Mouse (Mus musculus) naive thymus-derived CD4-positive, alpha-beta T cell, adult 2 months (primary cell): Measurements from ENCODE around the gene D7Ertd443e.

Source experiments
- DNase-seq: peaks from one replicate; pipeline ENCODE4 v3.0.0-alpha.2; 2011; ENCODE audit warnings: low read depth

D7Ertd443e gene

DNA sequence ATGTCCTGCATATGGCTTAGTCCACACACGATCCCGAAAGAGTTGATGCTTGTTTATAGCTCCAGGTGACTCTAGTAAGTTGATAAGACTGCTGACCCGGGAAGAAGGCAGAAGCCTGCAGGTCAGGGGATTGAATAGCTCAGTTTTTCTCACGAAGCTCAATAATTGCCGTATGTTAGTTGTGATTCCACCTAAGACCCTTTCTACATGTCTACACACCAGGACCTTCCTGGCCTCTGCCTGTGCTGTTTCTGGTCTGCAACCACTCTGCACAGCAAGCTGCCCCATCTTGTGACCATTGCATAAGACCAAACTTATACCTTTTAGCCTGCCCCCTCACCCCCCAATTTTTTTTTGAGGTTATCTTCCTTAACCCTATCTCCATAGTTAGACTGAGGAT lies 96.3 kb downstream of the D7Ertd443e start:
- no peak for DNase-seq

- no peak for DNase-seq
Measured at GRCm38 (mm10) chr7:134287570-134288222, 97.8 kb downstream of the D7Ertd443e start.

DNA sequence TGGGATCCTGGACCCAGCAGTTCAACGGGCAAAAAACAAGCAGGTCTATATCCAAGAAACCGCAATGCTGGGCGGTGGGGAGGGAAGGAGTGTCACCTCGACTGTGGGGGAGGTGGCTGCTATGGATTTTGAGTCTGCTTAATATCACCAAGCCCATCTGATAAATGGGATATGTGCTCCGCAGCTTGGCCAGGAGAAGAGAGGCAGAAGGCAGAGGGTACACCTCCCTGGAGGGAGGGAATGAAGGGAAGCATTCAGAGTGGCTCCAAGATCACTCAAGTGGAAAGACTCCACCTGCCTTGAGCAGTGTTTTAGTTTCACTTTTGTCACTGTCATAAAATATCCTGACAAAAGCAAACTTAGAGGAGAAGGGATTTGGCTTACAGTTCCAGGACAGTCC lies 112.5 kb downstream of the D7Ertd443e start:
- no peak for DNase-seq

DNA sequence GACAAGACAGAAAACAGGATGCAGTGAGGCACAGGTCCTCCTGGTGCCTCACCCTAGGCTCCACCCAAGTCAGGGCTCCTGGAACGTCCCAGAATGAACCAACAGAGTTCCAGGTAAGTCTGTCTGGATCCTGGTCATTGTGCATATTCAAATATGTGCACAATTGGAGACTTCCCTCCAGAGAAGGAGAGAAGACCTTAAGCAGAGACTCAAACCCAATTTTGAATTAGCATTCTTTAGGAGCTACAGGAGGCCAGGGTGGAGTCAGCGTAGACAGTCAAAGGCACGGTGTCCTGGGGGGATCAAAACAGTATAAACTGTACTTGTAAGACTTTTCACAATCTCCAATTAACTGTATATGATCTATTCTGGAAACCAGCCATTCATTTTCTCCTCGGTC lies 113.0 kb downstream of the D7Ertd443e start:
- no peak for DNase-seq

DNA sequence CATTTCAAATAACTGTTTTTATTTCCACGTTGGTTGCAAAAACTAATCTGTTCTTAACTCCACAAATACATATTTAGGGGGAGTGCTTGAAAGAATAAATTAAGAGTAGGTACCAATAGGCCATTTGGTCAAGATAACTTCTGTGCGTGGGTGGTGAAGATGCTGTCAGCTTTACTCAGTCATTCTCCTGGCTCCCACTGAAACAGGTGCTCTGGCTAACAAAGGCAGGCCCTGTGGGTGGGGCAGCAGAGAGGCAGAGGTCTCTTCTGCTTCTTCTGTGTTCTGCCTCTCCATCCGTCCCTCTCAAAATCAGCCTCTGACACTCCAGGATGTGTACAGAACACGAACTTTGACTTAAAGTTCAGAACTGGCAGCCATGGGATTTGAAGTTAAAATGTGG lies 119.7 kb downstream of the D7Ertd443e start:
- no peak for DNase-seq

GRCm38 (mm10) chr7:134263146-134263906 lies 122.1 kb downstream of the D7Ertd443e start:
- DNase-seq = peak; percentile 9

DNA sequence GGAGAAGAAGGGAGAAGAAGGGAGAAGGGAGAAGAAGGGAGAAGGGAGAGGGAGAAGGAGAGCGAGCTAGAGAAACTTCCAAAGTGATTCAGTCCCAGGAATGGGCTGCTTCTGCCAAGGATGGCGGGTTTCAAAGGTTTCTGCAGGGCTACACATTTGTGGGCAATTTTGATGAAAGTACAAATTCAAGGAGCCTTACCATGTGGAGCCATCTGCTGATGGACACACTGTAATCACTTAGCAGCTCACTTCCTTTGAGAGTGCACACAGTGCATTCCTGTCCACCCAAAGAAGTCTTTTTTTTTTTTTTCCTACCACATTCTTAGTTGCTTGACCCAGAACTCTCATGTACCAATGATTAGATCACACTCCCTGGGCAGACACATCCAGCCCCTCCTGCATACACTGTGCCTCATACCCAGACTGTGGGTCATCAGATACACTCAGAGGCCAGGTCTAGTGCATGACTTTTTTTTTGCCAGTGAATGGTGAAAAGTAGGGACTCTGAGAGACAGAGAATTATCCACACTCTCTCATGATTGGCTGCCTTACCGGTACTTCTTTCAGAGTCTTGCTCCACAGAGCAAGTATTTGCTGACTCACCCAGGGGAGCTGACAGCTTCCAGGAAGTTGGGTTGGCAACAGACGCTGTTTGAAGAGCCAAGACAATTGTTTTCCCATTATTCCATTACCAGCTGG lies 124.3 kb downstream of the D7Ertd443e start:
- no peak for DNase-seq

GRCm38 (mm10) chr7:134250273-134250870 lies 135.1 kb downstream of the D7Ertd443e start:
- no peak for DNase-seq

- DNase-seq = no peak
Measured at GRCm38 (mm10) chr7:134248041-134248440, 137.4 kb downstream of the D7Ertd443e start.

- no peak for DNase-seq
Measured at GRCm38 (mm10) chr7:134246624-134247023, 138.8 kb downstream of the D7Ertd443e start.

GRCm38 (mm10) chr7:134242773-134243172 lies 142.7 kb downstream of the D7Ertd443e start:
- no peak for DNase-seq

GRCm38 (mm10) chr7:134241212-134241611 lies 144.2 kb downstream of the D7Ertd443e start:
- no peak for DNase-seq

- DNase-seq = no peak
Measured at GRCm38 (mm10) chr7:134240579-134240978, 144.9 kb downstream of the D7Ertd443e start.

GRCm38 (mm10) chr7:134238863-134239262 lies 146.6 kb downstream of the D7Ertd443e start:
- DNase-seq = no peak

DNA sequence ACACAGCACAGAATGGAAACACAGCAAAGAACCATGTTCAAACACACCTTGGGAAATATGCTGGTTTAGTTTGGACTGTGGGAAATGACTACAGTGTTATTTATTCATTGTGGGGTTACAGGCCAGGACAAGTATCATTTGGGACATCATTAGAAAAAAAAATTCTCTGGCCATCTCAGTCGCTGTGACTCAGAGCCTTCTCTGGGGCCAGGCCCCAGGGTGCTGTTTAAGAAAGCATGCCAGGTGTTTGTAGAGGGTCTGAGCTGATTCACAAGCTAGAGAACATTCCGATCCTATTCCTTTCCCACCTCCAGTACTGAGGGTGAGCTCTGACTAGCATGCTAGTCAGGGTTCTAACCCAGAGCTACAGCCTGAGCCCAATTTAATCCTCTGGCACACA lies 148.1 kb downstream of the D7Ertd443e start:
- DNase-seq = no peak

DNA sequence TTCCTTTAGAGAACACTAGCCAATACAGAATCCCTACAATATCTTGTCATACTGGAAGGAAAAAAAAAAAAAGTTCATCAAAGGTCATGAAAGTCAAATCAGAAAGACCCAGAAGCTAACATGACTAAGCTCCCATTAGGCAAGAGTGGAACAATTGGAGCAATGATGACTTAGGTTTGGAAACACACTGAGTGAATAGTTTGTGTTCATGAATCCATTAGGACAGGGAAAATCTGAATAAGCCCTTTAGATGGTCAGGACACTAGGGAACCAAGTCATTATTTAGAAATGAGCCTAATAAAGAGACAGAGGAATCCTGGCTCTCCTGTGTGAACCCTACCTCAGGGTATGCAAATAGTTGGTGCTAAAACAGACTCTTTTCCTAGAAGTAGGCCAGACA lies 148.7 kb downstream of the D7Ertd443e start:
- DNase-seq = no peak

- no peak for DNase-seq
Measured at GRCm38 (mm10) chr7:134235552-134235951, 149.9 kb downstream of the D7Ertd443e start.

GRCm38 (mm10) chr7:134231378-134232346 lies 153.8 kb downstream of the D7Ertd443e start, which contains the start of gene Adam12:
Gene Adam12, minus strand, starts transcription at chr7:134232146.
- peak; percentile 9 for DNase-seq

- no peak for DNase-seq
Measured at GRCm38 (mm10) chr7:134230708-134231107, 154.8 kb downstream of the D7Ertd443e start.

GRCm38 (mm10) chr7:134229899-134230298 lies 155.6 kb downstream of the D7Ertd443e start:
- no peak for DNase-seq

DNA sequence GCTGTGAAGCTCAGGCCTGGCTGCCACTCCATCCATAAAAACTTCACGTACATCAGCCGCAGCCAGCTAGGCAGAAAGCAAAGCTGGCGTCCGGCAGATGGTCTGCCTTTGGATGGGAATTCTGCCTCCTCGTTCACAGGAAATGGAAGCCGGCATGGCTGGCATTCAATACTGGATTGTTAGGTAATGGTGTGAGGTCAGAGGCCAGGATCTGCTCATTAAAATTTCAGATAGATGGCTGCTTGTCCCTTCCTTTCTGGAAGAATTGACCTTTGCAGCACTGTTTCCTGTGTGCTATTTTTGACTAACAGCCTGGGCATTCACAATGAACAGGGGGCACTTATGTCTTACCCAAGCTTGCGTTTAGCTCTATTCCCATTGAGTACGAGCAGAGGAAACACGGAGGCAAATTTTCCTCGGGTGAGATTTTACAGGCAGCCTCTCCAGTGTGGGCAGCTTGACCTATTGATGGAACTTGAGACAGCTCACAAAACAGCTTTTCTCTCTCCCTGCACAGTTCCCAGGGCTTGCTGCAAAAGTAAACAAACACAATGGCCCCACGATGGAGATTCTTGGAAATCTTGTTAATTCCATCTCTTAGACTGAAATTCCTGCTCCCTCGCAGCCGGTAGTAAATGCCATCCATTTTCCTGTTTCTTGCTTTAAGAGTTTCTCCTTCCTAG lies 157.5 kb downstream of the D7Ertd443e start:
- no peak for DNase-seq
